Mouse (Mus musculus) cerebellum, adult 2 months (tissue): ENCODE results near the gene Igf1r.

Experiments used
- CTCF ChIP-seq: fragments of 200-500 bp; IDR thresholded peaks from 2 replicates; pipeline ENCODE4 v1.5.1; 2011; ENCODE audit warnings: low read depth, mild to moderate bottlenecking, control low read depth, low read length, moderate library complexity, borderline replicate concordance; ENCODE audit not compliant: insufficient read depth
- POLR2A ChIP-seq: fragments of 200-500 bp; IDR thresholded peaks from 2 replicates; pipeline ENCODE4 v1.6.1; 2011; ENCODE audit warnings: low read length, control low read depth, borderline replicate concordance; ENCODE audit not compliant: insufficient read depth

DNA sequence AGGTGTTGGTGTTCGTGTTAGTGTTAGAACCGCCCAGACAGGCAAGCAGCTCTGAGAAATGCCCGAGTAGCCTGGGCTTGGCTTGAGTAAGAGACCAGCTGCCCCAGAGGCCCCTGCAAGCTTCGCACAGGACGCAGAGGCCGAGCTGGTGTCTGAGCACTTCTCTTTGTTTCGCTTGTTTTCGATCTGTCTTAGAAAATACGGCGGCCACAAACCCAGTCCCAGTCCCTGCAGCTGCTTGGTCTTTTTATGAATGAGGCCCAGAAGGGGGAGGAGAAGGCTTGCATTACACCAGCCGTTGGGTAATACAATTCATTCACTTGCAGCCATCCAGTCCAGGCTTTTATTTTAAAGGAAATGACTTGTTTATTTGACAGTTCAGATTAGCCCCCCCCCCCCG is 132.7 kb downstream of the Igf1r start:
- TF ChIP-seq CTCF (no peak), POLR2A (no peak)
